8 mouse cellular contexts compared by ENCODE assay signal in genomic region chr10:67912337-67912776, GRCm38 (mm10). TPM values are rescaled to one million over a fixed set of nuclear protein-coding genes. Genes with fewer than 3 reads are reported as not detected.
DNase-seq lines count a peak whose midpoint lies in the region; ATAC-seq and TF ChIP-seq lines count a peak whose summit lies in the region.

Gene Zfp365, minus strand, starts transcription at chr10:67912662.

- no peak for TF ChIP-seq POLR2A in bone marrow macrophage, adult 2 months (IDR thresholded peaks at IDR 0.05; ENCODE audit: borderline replicate concordance, low read depth, low read length)
- peak; percentile 55 for TF ChIP-seq POLR2A in myocyte (IDR thresholded peaks at IDR 0.05; ENCODE audit: insufficient read length, low read depth)
- TF ChIP-seq POLR2A in testis, adult 2 months (IDR thresholded peaks at IDR 0.05; ENCODE audit: control insufficient read depth, low read depth, low read length), result no peak

- no peak within 1 kb of the TSS for H3K27ac ChIP-seq in bone marrow macrophage, adult 2 months (ENCODE audit: insufficient read depth, low read depth, low read length)
- H3K27ac ChIP-seq in heart, embryonic 12.5 days (ENCODE audit: poor library complexity, severe bottlenecking), result no peak within 1 kb of the TSS
- H3K27ac ChIP-seq in kidney, embryonic 16.5 days (ENCODE audit: low read length), result no peak within 1 kb of the TSS
- H3K27ac ChIP-seq in testis, adult 2 months (ENCODE audit: control insufficient read depth, insufficient read depth, low read depth, low read length), result no peak within 1 kb of the TSS

- H3K79me2 ChIP-seq in C2C12 (ENCODE audit: control insufficient read depth, insufficient read depth) (peaks cover 49% of the 10 kb centered on the region), myocyte (ENCODE audit: control insufficient read depth, insufficient read depth) (peaks cover 9% of the 10 kb centered on the region)

- peak; percentile 79 for DNase-seq in fibroblast of lung, adult 2 months (ENCODE audit: low read depth)
- peak; percentile 24 for DNase-seq in liver

- peaks cover 22% of the 10 kb centered on the region for H3K79me3 ChIP-seq in C2C12 (ENCODE audit: low read depth)

- H3K36me3 ChIP-seq in C2C12 (ENCODE audit: control insufficient read depth, insufficient read depth) (peaks cover 27% of the 10 kb centered on the region), myocyte (ENCODE audit: control insufficient read depth, insufficient read depth) (peaks cover 7% of the 10 kb centered on the region)
- H3K36me3 ChIP-seq in heart, embryonic 12.5 days, result no peaks in the 10 kb centered on the region
- H3K36me3 ChIP-seq in kidney, embryonic 16.5 days (ENCODE audit: insufficient read depth, low read length), result no peaks in the 10 kb centered on the region
- H3K36me3 ChIP-seq in testis, adult 2 months (ENCODE audit: control insufficient read depth, insufficient read depth, low read length), result no peaks in the 10 kb centered on the region

- H3K4me3 ChIP-seq in C2C12 (ENCODE audit: insufficient read depth, poor library complexity, severe bottlenecking) (peak within 1 kb of the TSS; percentile 90), myocyte (peak within 1 kb of the TSS; percentile 56)
- peak within 1 kb of the TSS; percentile 77 for H3K4me3 ChIP-seq in bone marrow macrophage, adult 2 months (ENCODE audit: insufficient read depth, low read length)
- peak within 1 kb of the TSS; percentile 69 for H3K4me3 ChIP-seq in heart, embryonic 12.5 days
- peak within 1 kb of the TSS; percentile 69 for H3K4me3 ChIP-seq in kidney, embryonic 16.5 days (ENCODE audit: low read length)
- peak within 1 kb of the TSS; percentile 67 for H3K4me3 ChIP-seq in testis, adult 2 months (ENCODE audit: control insufficient read depth, low read depth, low read length)

- H3K9me3 ChIP-seq in heart, embryonic 12.5 days (replicated peaks), result no peaks in the 10 kb centered on the region
- 0 out of 2 replicates have a peak, but pooled peaks cover 4% of the 10 kb centered on the region for H3K9me3 ChIP-seq in kidney, embryonic 16.5 days (ENCODE audit: low read length)

- H3K27me3 ChIP-seq in C2C12 (ENCODE audit: control insufficient read depth, insufficient read depth, insufficient read length) (no peaks in the 10 kb centered on the region), myocyte (ENCODE audit: control insufficient read depth, insufficient read depth, insufficient read length) (no peaks in the 10 kb centered on the region)
- peaks cover 10% of the 10 kb centered on the region; the same call in 1 of the 2 replicates for H3K27me3 ChIP-seq in heart, embryonic 12.5 days (replicated peaks)
- no peaks in the 10 kb centered on the region for H3K27me3 ChIP-seq in kidney, embryonic 16.5 days (ENCODE audit: insufficient read depth, low read length)
- peaks cover 3% of the 10 kb centered on the region; the same call in 1 of the 2 replicates for H3K27me3 ChIP-seq in testis, adult 2 months (ENCODE audit: control insufficient read depth, insufficient read depth, low read length)

- ATAC-seq in heart, embryonic 12.5 days (ENCODE audit: insufficient number of reproducible peaks, low FRiP score), result peak; percentile 80
- ATAC-seq in kidney, embryonic 16.5 days (ENCODE audit: low FRiP score, low TSS enrichment), result peak; percentile 94

- H3K9ac ChIP-seq in heart, embryonic 12.5 days, result peak within 1 kb of the TSS; percentile 70
- peak within 1 kb of the TSS; percentile 69 for H3K9ac ChIP-seq in kidney, embryonic 16.5 days (replicated peaks; ENCODE audit: low read length)

- TF ChIP-seq CTCF in C2C12 (IDR thresholded peaks at IDR 0.05; ENCODE audit: control insufficient read depth, insufficient read depth, insufficient read length), result no peak
- no peak for TF ChIP-seq CTCF in bone marrow macrophage, adult 2 months (IDR thresholded peaks at IDR 0.05; ENCODE audit: low read depth, low read length)
- no peak for TF ChIP-seq CTCF in testis, adult 2 months (IDR thresholded peaks at IDR 0.05; ENCODE audit: control insufficient read depth, insufficient read depth, insufficient replicate concordance, low read depth, low read length)

- peak within 1 kb of the TSS; percentile 97 for H3K4me2 ChIP-seq in heart, embryonic 12.5 days
- peak within 1 kb of the TSS; percentile 99 for H3K4me2 ChIP-seq in kidney, embryonic 16.5 days (replicated peaks; ENCODE audit: low read depth, low read length)
- H3K4me2 ChIP-seq in myocyte (ENCODE audit: low read depth), result peak within 1 kb of the TSS; percentile 87

- peak within 1 kb of the TSS; percentile 98 for H3ac ChIP-seq in C2C12 (ENCODE audit: control insufficient read depth, insufficient read length, low read depth)
- peak within 1 kb of the TSS; percentile 27 for H3ac ChIP-seq in myocyte (ENCODE audit: control insufficient read depth, insufficient read length)

- H3K4me1 ChIP-seq in bone marrow macrophage, adult 2 months (ENCODE audit: control insufficient read depth, insufficient read depth, low read length), result no peaks in the 10 kb centered on the region
- no peaks in the 10 kb centered on the region for H3K4me1 ChIP-seq in heart, embryonic 12.5 days (replicated peaks)
- H3K4me1 ChIP-seq in kidney, embryonic 16.5 days (ENCODE audit: insufficient read depth, low read length), result peaks cover 3% of the 10 kb centered on the region; the same call in 1 of the 2 replicates
- H3K4me1 ChIP-seq in testis, adult 2 months (ENCODE audit: control insufficient read depth, insufficient read depth, low read length), result peaks cover 15% of the 10 kb centered on the region

- under 1% methylated on average over 37 of the region's 43 CpGs for WGBS in heart, embryonic 12.5 days
- under 1% methylated on average over 43 of the region's 43 CpGs for WGBS in kidney, embryonic 16.5 days

TF ChIP-seq in C2C12, 6 proteins besides CTCF, POLR2A, EP300 and RAD21:
- peak; percentile 87 for TF ChIP-seq USF1 (IDR thresholded peaks at IDR 0.05; ENCODE audit: low read depth)
- no peak for TF ChIP-seq CEBPB (IDR thresholded peaks at IDR 0.05; ENCODE audit: low read depth)
- TF ChIP-seq MAX (IDR thresholded peaks at IDR 0.05), result peak; percentile 91

TF ChIP-seq in myocyte, 11 proteins besides CTCF, POLR2A, EP300 and RAD21:
- TF ChIP-seq REST (IDR thresholded peaks at IDR 0.05; ENCODE audit: insufficient read depth, insufficient read length) (no peak), E2F4 (IDR thresholded peaks at IDR 0.05; ENCODE audit: insufficient read depth) (no peak), TCF12 (IDR thresholded peaks at IDR 0.05; ENCODE audit: insufficient read depth, poor library complexity, severe bottlenecking) (no peak), USF1 (IDR thresholded peaks at IDR 0.05; ENCODE audit: low read depth) (peak; percentile 76), MAX (IDR thresholded peaks at IDR 0.05; ENCODE audit: low read depth) (no peak), TCF3 (IDR thresholded peaks at IDR 0.05; ENCODE audit: insufficient read length, low read depth) (no peak), CEBPB (IDR thresholded peaks at IDR 0.05; ENCODE audit: insufficient read depth, poor library complexity, severe bottlenecking) (0 out of 2 replicates have a peak, but pooled peaks have one; percentile 23), MYOD1 (IDR thresholded peaks at IDR 0.05; ENCODE audit: control insufficient read depth in 1 of 3, insufficient read length in 2 of 3, low read depth in 2 of 3) (no peak)

RNA-seq across cellular contexts. Expression of gene Zfp365, which starts in this region (rescaled TPM):
- polyA plus RNA-seq in C2C12 (2012; fragmentation: generic; extraction: Trizol) (14.1 TPM), myocyte (2012; fragmentation: generic; extraction: Trizol) (11.1 TPM)
- not detected in 2 replicates for polyA plus RNA-seq in bone marrow macrophage, adult 2 months (2012; ENCODE audit: insufficient read depth, insufficient read length, missing spikeins)
- polyA plus RNA-seq in heart, embryonic 12.5 days (2016; fragmentation: Nextera tagmentation; extraction: Ambion mirVana), result 0.63 and 0.95 TPM in 2 replicates
- polyA plus RNA-seq in kidney, embryonic 16.5 days (2015; fragmentation: Nextera tagmentation; extraction: Ambion mirVana), result 0.66 and 0.84 TPM in 2 replicates
- 0.05 and 0.30 TPM in 2 replicates for polyA plus RNA-seq in testis, adult 2 months (2012; rRNA removed)

Comparison
In these comparisons a context has a peak if more than half of its experiments do, and no peak if none do; other contexts are left out.
1. Peak in ATAC-seq, H3K4me3 ChIP-seq, H3K9ac ChIP-seq and H3K4me2 ChIP-seq in heart, embryonic 12.5 days; RNA of the gene not detected or under 1 TPM.
2. Peak in ATAC-seq, H3K4me3 ChIP-seq, H3K9ac ChIP-seq and H3K4me2 ChIP-seq in kidney, embryonic 16.5 days; RNA of the gene not detected or under 1 TPM.